ENCODE assay signal across 20 mouse cellular contexts in genomic region chr4:140053042-140053441, GRCm38 (mm10).
"Had no signal": no experiment of that assay in that cellular context is flagged by ENCODE, and none has a peak within 500 bp of the region (broad histone marks: within the 10 kb centered on the region; RNA-seq: fewer than 3 reads in every experiment).

No protein-coding gene starts in this region.

- H3K4me3 ChIP-seq: gastrocnemius, adult 2 months; heart, embryonic 10.5 days; heart, embryonic 12.5 days; hindbrain, embryonic 12.5 days; hindbrain, embryonic 15.5 days; intestine, embryonic 15.5 days; layer of hippocampus, adult 2 months; limb, embryonic 10.5 days; limb, embryonic 12.5 days; liver, embryonic 13.5 days had no signal

- H3K4me1 ChIP-seq: heart, embryonic 10.5 days; heart, embryonic 12.5 days; hindbrain, embryonic 15.5 days; intestine, embryonic 15.5 days had no signal

- H3K9ac ChIP-seq: heart, embryonic 12.5 days; hindbrain, embryonic 12.5 days; hindbrain, embryonic 15.5 days; intestine, embryonic 15.5 days; limb, embryonic 12.5 days; liver, embryonic 13.5 days had no signal

- H3K9me3 ChIP-seq: hindbrain, embryonic 12.5 days; hindbrain, embryonic 15.5 days; intestine, embryonic 15.5 days; limb, embryonic 10.5 days; liver, embryonic 13.5 days had no signal

- DNase-seq: gastrocnemius, adult 2 months; gastrocnemius, postnatal 10 days; gastrocnemius, postnatal 25 days; heart, adult 18-20 months; heart, postnatal 10 days; heart, postnatal 4 days; kidney, postnatal 10 days; liver; liver, embryonic 13.5 days had no signal

- H3K27me3 ChIP-seq: hindbrain, embryonic 15.5 days; intestine, embryonic 15.5 days; liver, embryonic 13.5 days had no signal

- H3K36me3 ChIP-seq: heart, embryonic 10.5 days; heart, embryonic 12.5 days; hindbrain, embryonic 12.5 days; hindbrain, embryonic 15.5 days; intestine, embryonic 15.5 days; limb, embryonic 10.5 days; limb, embryonic 12.5 days; liver, embryonic 13.5 days had no signal

- H3K4me2 ChIP-seq: heart, embryonic 12.5 days; hindbrain, embryonic 12.5 days; hindbrain, embryonic 15.5 days; intestine, embryonic 15.5 days; limb, embryonic 12.5 days; liver, embryonic 11.5 days; liver, embryonic 13.5 days had no signal

- H3K27ac ChIP-seq: gastrocnemius, adult 2 months; heart, embryonic 10.5 days; hindbrain, embryonic 12.5 days; hindbrain, embryonic 15.5 days; intestine, embryonic 15.5 days; layer of hippocampus, adult 2 months; limb, embryonic 10.5 days; limb, embryonic 12.5 days; liver, embryonic 13.5 days had no signal

- ATAC-seq: inflammation-experienced regulatory T-cells, adult 6 months; intestine, embryonic 15.5 days; intestine, postnatal 0 days had no signal
